Mouse (Mus musculus) liver, embryonic 11.5 days (tissue): ENCODE results near the gene Rnf169. TPM values are rescaled to one million over a fixed set of nuclear protein-coding genes. Genes with fewer than 3 reads are reported as not detected.

Experiments
- ATAC-seq: fragments of 200-750 bp; cut with Nextera tagmentation; replicated peaks from 2 replicates; pipeline ENCODE4 v1.8.0; 2017; ENCODE audit warnings: moderate number of reproducible peaks, mild to moderate bottlenecking, moderate TSS enrichment, moderate library complexity; ENCODE audit not compliant: low FRiP score
- DNase-seq: peaks from one replicate; pipeline ENCODE4 v3.0.0-alpha.2; 2017; ENCODE audit warnings: low spot score
- H3K27ac ChIP-seq: fragments of 300-500 bp; sonication (generic); 2 replicates; pipeline ENCODE4 v1.5.1; 2014; ENCODE audit warnings: mild to moderate bottlenecking, low read depth, low read length, control low read depth
- H3K27me3 ChIP-seq: fragments of 300-500 bp; sonication (generic); replicated peaks from 2 replicates; pipeline ENCODE4 v1.6.1; 2014; ENCODE audit warnings: low read length, mixed read lengths; ENCODE audit not compliant: control insufficient read depth, insufficient read depth
- H3K36me3 ChIP-seq: fragments of 300-500 bp; sonication (generic); 2 replicates; pipeline ENCODE4 v1.6.1; 2014; ENCODE audit warnings: mild to moderate bottlenecking, low read length, moderate library complexity, mixed read lengths; ENCODE audit not compliant: control insufficient read depth, insufficient read depth
- H3K4me1 ChIP-seq: fragments of 300-500 bp; sonication (generic); replicated peaks from 2 replicates; pipeline ENCODE4 v1.6.1; 2014; ENCODE audit warnings: low read length, mixed read lengths; ENCODE audit not compliant: control insufficient read depth, insufficient read depth
- H3K4me2 ChIP-seq: fragments of 300-500 bp; sonication (generic); 2 replicates; pipeline ENCODE4 v1.6.1; 2014; ENCODE audit warnings: mild to moderate bottlenecking, control low read depth, moderate library complexity
- H3K4me3 ChIP-seq: fragments of 300-500 bp; sonication (generic); 2 replicates; pipeline ENCODE4 v1.5.1; 2014; ENCODE audit warnings: low read depth, low read length, control low read depth
- H3K9ac ChIP-seq: fragments of 300-500 bp; sonication (generic); 2 replicates; pipeline ENCODE4 v1.6.1; 2014; ENCODE audit warnings: low read depth, low read length, control low read depth
- H3K9me3 ChIP-seq: fragments of 300-500 bp; sonication (generic); 2 replicates; pipeline ENCODE4 v1.6.1; 2016; ENCODE audit warnings: low read length, inconsistent platforms, mixed read lengths; ENCODE audit not compliant: control insufficient read depth
- WGBS: fragments of 180-500 bp; shearing (Covaris S2); extraction: QIAGEN DNeasy Blood & Tissue Kit; methylation state at CpG from one replicate; pipeline ENCODE4 v1.1.7; 2014; 5-methylcytosine and 5-hydroxymethylcytosine counted together
- polyA plus RNA-seq: library from polyadenylated mRNA; unstranded; fragments of >200 nt; fragmentation: Nextera tagmentation; extraction: Ambion mirVana; gene quantifications from 2 replicates; pipeline ENCODE4 v1.2.1, GENCODE M21; 2014

Gene Rnf169
- polyA plus RNA-seq, result 3.7 and 4.3 TPM in 2 replicates

- WGBS, result under 1% methylated on average over 53 of the region's 55 CpGs
- peak within 1 kb of the TSS; percentile 77 for H3K4me2 ChIP-seq
- peak within 1 kb of the TSS; percentile 86 for H3K4me3 ChIP-seq
- H3K9me3 ChIP-seq, result no peaks in the 10 kb centered on the region
- peak; percentile 90 for DNase-seq
- peaks cover 16% of the 10 kb centered on the region for H3K4me1 ChIP-seq
- peak within 1 kb of the TSS; percentile 90 for H3K27ac ChIP-seq
- H3K9ac ChIP-seq, result peak within 1 kb of the TSS; percentile 98
- H3K27me3 ChIP-seq, result no peaks in the 10 kb centered on the region
- H3K36me3 ChIP-seq, result no peaks in the 10 kb centered on the region
- peak; percentile 91 for ATAC-seq
Measured at GRCm38 (mm10) chr7:99980132-99980591, at the start of gene Rnf169. Gene Rnf169 (minus strand): TSS chr7:99980448.

DNA sequence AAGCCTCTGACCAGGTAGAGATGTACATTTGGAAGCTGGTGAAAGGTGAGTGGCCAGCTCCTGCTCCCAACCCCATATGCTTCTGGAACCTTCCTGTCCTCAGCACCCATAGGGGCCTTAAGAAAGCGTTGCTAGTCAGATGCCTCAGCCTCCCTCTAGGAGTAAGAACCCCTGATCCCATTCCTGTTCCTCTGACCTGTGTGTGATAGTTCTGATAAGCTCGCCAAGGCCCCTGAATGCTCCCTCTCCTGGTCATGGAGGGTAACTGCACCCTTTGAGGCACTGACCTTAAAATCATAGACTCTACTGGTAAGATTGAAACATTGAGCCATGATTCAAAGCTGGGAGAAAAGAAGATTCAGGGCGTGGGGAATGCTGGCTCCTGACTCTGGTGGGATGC lies 49.1 kb upstream of the Rnf169 start:
- WGBS, result 32% methylated on average over 3 of the region's 3 CpGs
- Histone ChIP-seq H3K27ac (no peak overlapping the region), H3K9me3 (no peaks in the 10 kb centered on the region), H3K4me3 (no peak overlapping the region), H3K9ac (no peak overlapping the region), H3K4me1 (no peaks in the 10 kb centered on the region), H3K4me2 (no peak overlapping the region), H3K27me3 (no peaks in the 10 kb centered on the region), H3K36me3 (no peaks in the 10 kb centered on the region)
- ATAC-seq, result no peak
- no peak for DNase-seq

GRCm38 (mm10) chr7:100027353-100027752 lies 47.1 kb upstream of the Rnf169 start:
- H3K27ac ChIP-seq, result no peak overlapping the region
- H3K9ac ChIP-seq, result no peak overlapping the region
- no peaks in the 10 kb centered on the region for H3K9me3 ChIP-seq
- WGBS, result 58% methylated on average over 5 of the region's 5 CpGs
- no peaks in the 10 kb centered on the region for H3K36me3 ChIP-seq
- no peak for DNase-seq
- H3K4me1 ChIP-seq, result no peaks in the 10 kb centered on the region
- no peaks in the 10 kb centered on the region for H3K27me3 ChIP-seq
- H3K4me3 ChIP-seq, result no peak overlapping the region
- ATAC-seq, result no peak
- no peak overlapping the region for H3K4me2 ChIP-seq

DNA sequence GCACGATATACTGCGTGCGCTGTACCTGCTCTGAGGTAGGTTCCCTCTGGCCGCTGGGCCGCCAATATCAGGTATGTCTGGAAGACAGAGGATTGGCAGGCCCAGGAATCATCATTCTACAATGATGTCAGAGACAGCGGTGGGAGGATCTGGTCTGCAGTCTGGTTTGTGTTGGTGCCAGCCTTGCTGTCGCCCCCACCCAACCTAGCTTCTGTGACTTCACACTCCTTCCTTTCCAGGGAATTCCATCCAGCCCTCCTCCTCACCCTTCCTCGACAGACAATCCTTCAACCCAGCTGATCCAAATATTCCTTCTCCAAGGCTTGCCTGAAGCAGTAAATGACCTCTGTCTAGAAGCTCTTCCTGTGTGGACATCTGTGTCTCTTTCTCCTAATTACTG lies 36.8 kb upstream of the Rnf169 start:
- Histone ChIP-seq H3K4me1 (no peaks in the 10 kb centered on the region), H3K27ac (no peak overlapping the region), H3K4me3 (no peak overlapping the region), H3K9me3 (no peaks in the 10 kb centered on the region), H3K4me2 (no peak overlapping the region), H3K27me3 (no peaks in the 10 kb centered on the region), H3K9ac (no peak overlapping the region), H3K36me3 (no peaks in the 10 kb centered on the region)
- ATAC-seq (no peak), DNase-seq (no peak)
- WGBS, result 80% methylated on average over 8 of the region's 8 CpGs

DNA sequence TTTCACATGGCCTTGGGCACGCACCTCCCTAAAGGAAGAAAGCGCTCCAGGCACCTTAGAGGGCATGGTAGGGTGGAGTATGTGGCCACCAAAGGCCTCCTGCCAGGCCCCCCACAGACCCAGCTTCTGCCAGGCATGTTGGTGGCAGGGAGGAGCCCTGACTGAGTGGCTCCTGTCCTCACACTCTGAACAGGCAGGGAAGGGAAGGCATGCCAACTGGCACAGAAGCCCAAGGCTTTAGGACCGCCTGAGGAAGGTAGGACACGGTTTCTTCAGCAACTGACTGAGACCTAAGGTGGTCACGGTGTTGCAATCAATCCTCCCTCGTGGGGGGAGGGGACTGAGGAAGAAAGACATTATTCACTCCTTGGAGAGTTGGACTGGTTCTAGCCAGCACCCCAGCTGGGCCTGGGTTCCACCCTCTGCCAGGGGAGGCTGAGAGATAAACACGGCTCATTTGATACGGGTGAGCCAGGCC lies 33.9 kb upstream of the Rnf169 start:
- Histone ChIP-seq H3K9me3 (no peaks in the 10 kb centered on the region), H3K4me2 (no peak overlapping the region), H3K4me3 (no peak overlapping the region), H3K4me1 (no peaks in the 10 kb centered on the region), H3K9ac (no peak overlapping the region), H3K27me3 (0 out of 2 replicates have a peak, but pooled peaks cover 4% of the 10 kb centered on the region), H3K27ac (no peak overlapping the region), H3K36me3 (no peaks in the 10 kb centered on the region)
- whole genome bisulfite sequencing, result 52% methylated on average over 8 of the region's 8 CpGs
- DNase-seq, result no peak
- ATAC-seq, result no peak

DNA sequence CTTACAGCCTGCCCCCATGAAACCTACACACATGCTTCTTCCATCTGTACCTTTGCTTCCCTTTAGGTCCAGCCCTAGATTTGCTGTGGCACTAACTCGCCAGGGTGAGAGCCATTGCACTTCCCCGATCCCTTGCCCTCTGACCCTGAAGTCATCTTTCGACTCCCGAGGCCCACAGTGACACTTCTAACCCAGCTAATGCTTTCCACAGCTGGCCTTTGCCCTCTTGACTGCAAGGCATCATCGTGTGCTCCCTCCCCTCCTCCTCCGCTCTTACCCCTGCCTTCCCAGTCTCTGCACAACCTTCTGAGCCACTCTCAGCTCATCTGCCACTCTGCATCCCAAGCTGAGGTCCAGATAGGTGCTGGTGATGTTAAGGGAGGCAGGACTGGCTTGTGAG lies 32.3 kb upstream of the Rnf169 start:
- no peak overlapping the region for H3K27ac ChIP-seq
- no peak overlapping the region for H3K4me2 ChIP-seq
- H3K27me3 ChIP-seq, result peaks cover 20% of the 10 kb centered on the region
- no peaks in the 10 kb centered on the region for H3K36me3 ChIP-seq
- H3K4me3 ChIP-seq, result no peak overlapping the region
- 41% methylated on average over 6 of the region's 6 CpGs for WGBS
- ATAC-seq (no peak), DNase-seq (no peak)
- no peaks in the 10 kb centered on the region for H3K9me3 ChIP-seq
- H3K4me1 ChIP-seq, result no peaks in the 10 kb centered on the region
- H3K9ac ChIP-seq, result no peak overlapping the region

DNA sequence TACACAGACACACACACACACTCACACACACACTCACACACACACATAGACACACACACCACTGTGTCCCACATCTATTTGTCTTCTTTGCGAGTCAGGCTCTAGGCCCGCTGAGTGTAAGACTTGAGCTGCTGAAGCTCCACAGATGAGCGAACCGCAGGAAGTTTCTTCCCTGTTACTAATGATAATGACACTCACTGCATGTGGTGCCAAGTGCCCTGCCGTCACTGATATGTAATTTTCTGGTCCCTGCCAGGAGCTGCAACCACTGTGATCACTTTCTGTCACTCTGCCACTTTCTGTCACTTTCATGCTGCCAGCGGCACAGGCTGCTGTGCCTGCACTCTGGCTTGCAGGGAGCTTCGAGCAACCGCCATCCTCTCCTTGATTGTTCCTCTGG lies 31.8 kb upstream of the Rnf169 start:
- Histone ChIP-seq H3K27ac (no peak overlapping the region), H3K4me1 (no peaks in the 10 kb centered on the region), H3K4me3 (no peak overlapping the region), H3K36me3 (no peaks in the 10 kb centered on the region), H3K4me2 (no peak overlapping the region), H3K9me3 (no peaks in the 10 kb centered on the region), H3K9ac (no peak overlapping the region), H3K27me3 (peaks cover 24% of the 10 kb centered on the region)
- ATAC-seq (no peak), DNase-seq (no peak)
- WGBS, result 58% methylated on average over 8 of the region's 8 CpGs

DNA sequence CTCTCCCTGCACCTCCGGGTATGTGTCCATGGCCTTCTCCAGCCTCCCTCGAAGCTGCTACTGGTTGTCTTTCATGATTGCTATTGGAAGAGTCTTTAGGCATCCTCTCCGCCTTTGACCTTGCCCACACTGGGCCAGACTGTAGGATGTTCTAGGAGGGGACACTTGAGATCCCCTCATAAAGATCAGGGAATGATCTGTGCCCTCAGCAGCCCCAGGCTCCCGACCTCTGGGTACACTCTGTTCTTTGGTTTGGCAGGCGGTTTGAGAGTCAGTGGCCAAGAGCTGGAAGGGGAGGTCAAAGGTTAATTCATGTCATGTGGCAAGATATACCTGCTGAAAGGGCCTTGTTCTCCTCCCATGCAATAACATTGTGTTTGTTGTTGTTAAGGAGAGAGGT lies 30.5 kb upstream of the Rnf169 start:
- no peak for DNase-seq
- H3K9me3 ChIP-seq, result no peaks in the 10 kb centered on the region
- no peak for ATAC-seq
- no peaks in the 10 kb centered on the region for H3K36me3 ChIP-seq
- H3K4me3 ChIP-seq, result no peak overlapping the region
- no peak overlapping the region for H3K4me2 ChIP-seq
- no peak overlapping the region for H3K27ac ChIP-seq
- H3K9ac ChIP-seq, result no peak overlapping the region
- 47% methylated on average over 5 of the region's 5 CpGs for WGBS
- H3K27me3 ChIP-seq, result peaks cover 38% of the 10 kb centered on the region
- H3K4me1 ChIP-seq, result no peaks in the 10 kb centered on the region

- ATAC-seq (no peak), DNase-seq (peak; percentile 67)
- Histone ChIP-seq H3K4me3 (no peak overlapping the region), H3K36me3 (no peaks in the 10 kb centered on the region), H3K27ac (no peak overlapping the region), H3K4me2 (no peak overlapping the region), H3K9me3 (no peaks in the 10 kb centered on the region), H3K4me1 (no peaks in the 10 kb centered on the region), H3K27me3 (peaks cover 48% of the 10 kb centered on the region), H3K9ac (no peak overlapping the region)
- WGBS, result 19% methylated on average over 11 of the region's 11 CpGs
Measured at GRCm38 (mm10) chr7:100009640-100010039, 29.4 kb upstream of the Rnf169 start.
